Mouse (Mus musculus): ENCODE measurements around the gene Il15ra.
A peak's percentile ranks its signal among the peaks of the same experiment; 100 is the strongest.

The Il15ra gene

GRCm38 (mm10) chr2:11708538-11708937, 3.4 kb downstream of the Il15ra start:
- no peak for DNase-seq (ENCODE audit: low spot score in 2 of 2)

DNA sequence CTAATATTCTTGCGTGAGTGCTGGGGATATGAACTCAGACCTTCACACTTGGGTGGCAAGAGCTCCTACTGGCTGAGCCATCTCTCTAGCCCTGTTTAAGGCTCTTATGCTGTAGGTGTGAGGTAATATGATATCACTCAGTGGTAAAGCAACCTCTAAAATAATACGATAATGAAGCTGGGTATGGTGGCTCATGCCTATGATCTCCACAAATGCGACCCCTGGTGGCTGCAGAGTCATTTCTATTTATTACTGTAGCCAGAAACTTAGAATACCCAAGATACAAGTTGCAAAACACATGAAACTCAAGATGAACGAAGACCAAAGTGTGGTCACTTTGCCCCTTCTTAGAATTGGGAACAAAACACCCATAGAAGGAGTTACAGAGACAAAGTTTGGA, 5.0 kb downstream of the Il15ra start:
- DNase-seq (ENCODE audit: low spot score in 2 of 2) = peak in 1 of 2 experiments; percentile 27

DNA sequence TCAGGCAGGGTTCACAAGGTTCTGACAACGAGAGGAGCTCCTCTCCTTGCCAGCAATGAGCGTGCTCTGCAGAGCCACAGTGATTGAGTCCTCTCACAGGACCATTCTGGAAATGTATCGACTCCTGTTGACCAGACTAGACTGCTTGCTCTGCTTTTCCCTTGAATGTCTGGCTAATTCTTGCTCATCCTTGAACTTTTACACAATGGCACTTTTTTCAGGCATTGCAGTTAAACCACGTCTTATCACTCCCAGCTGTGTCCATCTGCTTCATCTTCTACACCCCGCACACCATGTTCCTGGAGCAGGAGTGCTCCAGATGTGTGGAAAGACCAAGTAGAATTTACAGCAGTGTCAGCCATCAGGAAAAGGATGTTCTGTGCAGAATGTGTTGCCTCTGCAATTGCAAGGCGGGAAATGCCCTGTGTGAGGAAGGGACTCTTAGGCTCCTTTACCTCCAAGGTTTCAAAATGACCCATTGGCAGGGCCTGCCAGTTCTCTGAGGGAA, 7.4 kb downstream of the Il15ra start:
- no peak for DNase-seq (ENCODE audit: low spot score in 2 of 2)

DNA sequence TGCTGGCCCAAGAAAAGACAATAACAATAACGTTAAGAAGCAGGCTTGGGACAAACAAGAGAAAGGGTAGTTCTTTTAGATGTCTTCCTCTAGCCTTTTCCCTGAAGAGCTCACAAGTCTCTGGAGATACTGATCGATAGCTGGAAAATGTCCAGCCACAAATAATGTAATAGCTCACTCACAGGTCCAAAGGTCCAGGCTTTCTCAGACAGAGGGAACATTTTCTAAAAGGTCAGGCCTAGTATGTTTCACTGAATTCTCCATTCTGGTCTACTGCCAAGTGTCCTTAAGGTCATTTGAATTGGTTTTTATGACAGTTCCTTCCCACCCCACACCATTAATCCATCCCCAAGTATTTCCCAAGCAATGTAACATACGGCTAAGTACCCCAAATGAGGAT, 7.9 kb downstream of the Il15ra start:
- no peak for DNase-seq (ENCODE audit: low spot score in 2 of 2)

DNA sequence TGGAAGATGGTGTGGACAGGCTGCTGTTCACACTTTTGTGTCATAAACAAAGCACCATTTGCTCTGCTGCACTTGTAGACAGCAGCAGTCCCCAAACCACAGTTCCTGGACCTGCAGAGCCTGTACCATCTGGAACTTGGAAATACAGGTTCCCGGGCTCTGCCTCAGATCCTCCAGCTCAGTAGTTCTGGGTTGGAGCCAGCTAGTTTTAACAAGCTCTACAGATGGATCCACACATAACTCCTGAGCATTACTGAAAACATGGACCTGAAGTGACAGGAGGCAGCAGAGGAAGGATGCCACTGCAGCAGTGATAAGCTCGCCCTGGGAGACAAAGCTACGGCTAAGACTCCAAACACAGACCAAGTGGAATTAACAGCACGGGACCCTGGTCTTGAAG, 9.4 kb downstream of the Il15ra start:
- DNase-seq (ENCODE audit: low spot score in 2 of 2) = no peak

- DNase-seq (ENCODE audit: low spot score in 2 of 2) = no peak
Observed at GRCm38 (mm10) chr2:11718573-11718972, 13.5 kb downstream of the Il15ra start.

GRCm38 (mm10) chr2:11722564-11722963, 17.5 kb downstream of the Il15ra start:
- DNase-seq (ENCODE audit: low spot score in 2 of 2) = no peak

GRCm38 (mm10) chr2:11727574-11727973, 22.5 kb downstream of the Il15ra start:
- DNase-seq (ENCODE audit: low spot score in 2 of 2) = no peak

- DNase-seq (ENCODE audit: low spot score in 2 of 2) = no peak
Observed at GRCm38 (mm10) chr2:11729091-11729490, 24.0 kb downstream of the Il15ra start.

- no peak for DNase-seq (ENCODE audit: low spot score in 2 of 2)
Observed at GRCm38 (mm10) chr2:11732978-11733377, 27.9 kb downstream of the Il15ra start.

DNA sequence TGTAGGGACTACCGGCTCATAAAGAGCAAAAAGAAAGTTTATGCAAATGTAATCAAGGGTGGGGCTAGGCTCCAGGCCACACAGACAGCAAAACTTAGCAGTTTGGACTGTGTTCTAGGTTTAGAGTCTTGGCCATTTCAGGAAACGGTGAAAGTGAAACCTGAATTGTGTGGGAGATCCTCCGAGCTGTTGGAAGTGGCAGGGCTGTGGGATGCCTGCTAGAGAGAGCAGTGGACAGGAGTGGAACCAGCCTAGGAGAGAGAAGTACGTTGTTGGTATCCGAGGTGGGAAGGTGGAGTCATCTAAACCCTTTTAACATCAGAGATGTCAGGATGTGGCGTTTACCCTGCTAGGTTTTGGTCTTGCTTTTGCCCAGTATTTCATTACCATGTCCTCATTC, 30.8 kb downstream of the Il15ra start:
- DNase-seq (ENCODE audit: low spot score in 2 of 2) = no peak

- no peak for DNase-seq (ENCODE audit: low spot score in 2 of 2)
Observed at GRCm38 (mm10) chr2:11738794-11739193, 33.7 kb downstream of the Il15ra start.

DNA sequence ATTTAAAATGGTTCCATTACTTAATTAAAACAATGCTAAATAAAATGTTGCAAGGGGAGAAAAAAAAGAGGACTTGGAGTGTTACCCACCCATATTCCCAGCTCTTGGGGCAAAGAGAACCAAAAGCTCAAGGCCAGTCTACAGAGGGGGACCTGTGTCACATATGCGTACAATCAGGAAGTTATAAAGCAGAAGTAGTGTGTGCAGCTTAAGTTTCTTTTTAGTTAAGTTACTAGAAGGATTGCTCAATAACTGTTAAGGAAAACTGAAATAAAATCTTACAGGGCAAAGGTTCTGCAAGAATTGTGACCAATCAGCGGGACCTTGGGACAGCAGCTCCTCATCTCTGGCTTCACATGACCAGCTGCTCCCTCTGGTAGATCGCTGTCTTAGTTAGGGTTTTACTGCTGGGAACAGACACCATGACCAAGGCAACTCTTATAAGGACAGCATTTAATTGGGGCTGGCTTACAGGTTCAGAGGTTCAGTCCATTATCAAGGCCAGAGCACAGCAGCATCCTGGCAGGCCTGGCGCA, 34.5 kb downstream of the Il15ra start:
- DNase-seq (ENCODE audit: low spot score in 2 of 2) = no peak

DNA sequence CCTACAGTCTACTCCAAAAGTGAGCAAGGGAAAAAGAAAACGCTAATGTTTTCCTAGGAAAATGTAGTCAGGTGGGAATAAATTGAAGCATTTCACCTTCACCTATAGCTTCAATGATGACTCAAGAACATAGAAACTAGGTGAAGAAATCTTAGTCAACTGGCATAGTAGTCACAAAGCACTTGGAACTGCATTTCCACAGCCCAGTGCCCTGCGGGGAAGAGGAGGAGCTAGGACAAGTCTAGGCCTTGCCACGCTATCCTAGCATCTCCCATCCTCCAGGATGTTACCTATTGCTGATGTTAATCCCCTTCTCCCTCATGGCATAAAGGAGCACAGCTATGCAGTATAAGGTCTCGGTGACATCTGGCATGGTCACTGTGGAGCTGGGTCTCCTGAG, 57.5 kb downstream of the Il15ra start:
- DNase-seq (ENCODE audit: low spot score in 2 of 2) = no peak

- no peak for DNase-seq (ENCODE audit: low spot score in 2 of 2)
Observed at GRCm38 (mm10) chr2:11765694-11766093, 60.6 kb downstream of the Il15ra start.

GRCm38 (mm10) chr2:11766485-11767160, 61.5 kb downstream of the Il15ra start:
- DNase-seq (ENCODE audit: low spot score in 2 of 2) = no peak

DNA sequence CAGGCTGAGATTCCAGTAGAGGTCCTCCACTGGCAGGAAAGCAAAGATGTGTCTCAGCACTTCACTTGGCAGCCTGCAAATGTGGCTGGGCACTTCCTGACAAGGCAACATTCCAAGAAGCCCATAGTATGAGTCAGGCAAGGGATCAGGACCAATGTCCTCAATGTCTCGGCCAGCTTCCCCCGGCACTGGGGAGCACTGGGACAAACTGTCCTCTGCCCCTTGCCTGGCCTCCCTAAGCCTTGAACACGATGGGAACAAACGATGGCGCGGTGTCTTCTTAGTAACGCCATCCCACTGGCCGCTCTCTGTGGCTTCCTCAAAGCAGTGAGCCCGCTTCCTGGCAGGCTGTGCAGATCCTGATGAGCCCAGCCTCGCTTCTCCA, 62.1 kb downstream of the Il15ra start:
- DNase-seq (ENCODE audit: low spot score in 2 of 2) = no peak

- DNase-seq (ENCODE audit: low spot score in 2 of 2) = no peak
Observed at GRCm38 (mm10) chr2:11771701-11772100, 66.6 kb downstream of the Il15ra start.

GRCm38 (mm10) chr2:11772401-11772800, 67.3 kb downstream of the Il15ra start:
- DNase-seq (ENCODE audit: low spot score in 2 of 2) = no peak

GRCm38 (mm10) chr2:11774426-11774825, 69.3 kb downstream of the Il15ra start:
- no peak for DNase-seq (ENCODE audit: low spot score in 2 of 2)

GRCm38 (mm10) chr2:11775121-11775520, 70.0 kb downstream of the Il15ra start:
- DNase-seq (ENCODE audit: low spot score in 2 of 2) = no peak

DNA sequence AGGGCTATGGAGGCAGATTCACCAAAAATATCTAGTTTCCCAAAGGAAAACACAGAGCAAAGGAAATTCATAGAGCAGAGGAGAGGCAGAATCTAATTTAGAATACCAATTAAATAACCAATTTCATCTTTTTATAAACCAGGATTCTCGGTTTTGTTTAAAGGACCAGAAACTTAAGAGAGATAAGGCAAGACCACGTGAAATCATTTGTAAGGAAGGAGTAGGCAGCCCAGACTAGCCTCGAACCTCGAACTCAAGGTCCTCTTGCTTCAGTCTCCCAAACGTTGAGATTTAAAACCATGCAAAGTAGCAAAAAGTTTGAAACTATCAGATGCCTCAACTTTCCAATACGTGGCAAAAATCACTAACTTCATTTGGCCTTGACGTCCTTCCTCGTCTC, 71.3 kb downstream of the Il15ra start:
- DNase-seq (ENCODE audit: low spot score in 2 of 2) = no peak

Measured in spleen, postnatal 14 days (tissue).